Mouse (Mus musculus) embryonic facial prominence, embryonic 15.5 days (tissue): ENCODE results near the gene Synm. TPM values are rescaled to one million over a fixed set of nuclear protein-coding genes. Genes with fewer than 3 reads are reported as not detected.

Source experiments
- ATAC-seq: fragments of 200-750 bp; cut with Nextera tagmentation; 2 replicates; pipeline ENCODE4 v1.8.0; 2017; ENCODE audit warnings: low read depth, moderate TSS enrichment; ENCODE audit not compliant: insufficient number of reproducible peaks, low FRiP score, low TSS enrichment
- H3K27ac ChIP-seq: fragments of 300-500 bp; sonication (generic); replicated peaks from 2 replicates; pipeline ENCODE4 v1.5.1; 2015; ENCODE audit warnings: mild to moderate bottlenecking, inconsistent platforms
- H3K27me3 ChIP-seq: fragments of 300-500 bp; sonication (generic); 2 replicates; pipeline ENCODE4 v1.6.1; 2015; ENCODE audit warnings: inconsistent platforms
- H3K36me3 ChIP-seq: fragments of 300-500 bp; sonication (generic); 2 replicates; pipeline ENCODE4 v1.6.1; 2015; ENCODE audit warnings: mild to moderate bottlenecking, inconsistent platforms
- H3K4me1 ChIP-seq: fragments of 300-500 bp; sonication (generic); 2 replicates; pipeline ENCODE4 v1.6.1; 2015; ENCODE audit warnings: inconsistent platforms
- H3K4me2 ChIP-seq: fragments of 300-500 bp; sonication (generic); replicated peaks from 2 replicates; pipeline ENCODE4 v1.6.1; 2015; ENCODE audit warnings: mild to moderate bottlenecking, inconsistent platforms
- H3K4me3 ChIP-seq: fragments of 300-500 bp; sonication (generic); replicated peaks from 2 replicates; pipeline ENCODE4 v1.5.1; 2015; ENCODE audit warnings: mild to moderate bottlenecking, inconsistent platforms
- H3K9ac ChIP-seq: fragments of 300-500 bp; sonication (generic); 2 replicates; pipeline ENCODE4 v1.6.1; 2015; ENCODE audit warnings: inconsistent platforms
- H3K9me3 ChIP-seq: fragments of 300-500 bp; sonication (generic); replicated peaks from 2 replicates; pipeline ENCODE4 v1.6.1; 2016; ENCODE audit warnings: inconsistent platforms
- WGBS: fragments of 180-500 bp; shearing (Covaris S2); methylation state at CpG from one replicate; pipeline ENCODE4 v1.1.7; 2015; 5-methylcytosine and 5-hydroxymethylcytosine counted together
- polyA plus RNA-seq: library from polyadenylated mRNA; unstranded; fragments of >200 nt; fragmentation: Nextera tagmentation; extraction: Ambion mirVana; gene quantifications from 2 replicates; pipeline ENCODE4 v1.2.1, GENCODE M21; 2015

Synm gene
- polyA plus RNA-seq, 1 experiment from 2014 or later = 1.1 TPM

GRCm38 (mm10) chr7:67699301-67699700, 60.2 kb downstream of the Synm start:
- Histone ChIP-seq H3K4me2 (no peak overlapping the region), H3K27me3 (no peaks in the 10 kb centered on the region), H3K4me3 (no peak overlapping the region), H3K36me3 (peaks cover 8% of the 10 kb centered on the region; the same call in 1 of the 2 replicates), H3K27ac (no peak overlapping the region), H3K9me3 (no peaks in the 10 kb centered on the region), H3K4me1 (no peaks in the 10 kb centered on the region), H3K9ac (no peak overlapping the region)
- ATAC-seq = no peak
- WGBS = 91% methylated on average over 4 of the region's 4 CpGs

GRCm38 (mm10) chr7:67697892-67698630, 61.5 kb downstream of the Synm start:
- no peak for ATAC-seq
- H3K9ac ChIP-seq = no peak overlapping the region
- H3K4me2 ChIP-seq = no peak overlapping the region
- 93% methylated on average over 28 of the region's 28 CpGs for WGBS
- H3K36me3 ChIP-seq = 0 out of 2 replicates have a peak, but pooled peaks cover 15% of the 10 kb centered on the region
- H3K9me3 ChIP-seq = no peaks in the 10 kb centered on the region
- no peaks in the 10 kb centered on the region for H3K4me1 ChIP-seq
- no peaks in the 10 kb centered on the region for H3K27me3 ChIP-seq
- H3K27ac ChIP-seq = no peak overlapping the region
- no peak overlapping the region for H3K4me3 ChIP-seq

GRCm38 (mm10) chr7:67695906-67696305, 63.6 kb downstream of the Synm start:
- H3K36me3 ChIP-seq = 0 out of 2 replicates have a peak, but pooled peaks cover 16% of the 10 kb centered on the region
- H3K9ac ChIP-seq = no peak overlapping the region
- H3K27ac ChIP-seq = no peak overlapping the region
- H3K4me3 ChIP-seq = no peak overlapping the region
- 72% methylated on average over 7 of the region's 7 CpGs for WGBS
- no peak overlapping the region for H3K4me2 ChIP-seq
- ATAC-seq = no peak
- no peaks in the 10 kb centered on the region for H3K4me1 ChIP-seq
- no peaks in the 10 kb centered on the region for H3K27me3 ChIP-seq
- no peaks in the 10 kb centered on the region for H3K9me3 ChIP-seq

- Histone ChIP-seq H3K27me3 (no peaks in the 10 kb centered on the region), H3K36me3 (0 out of 2 replicates have a peak, but pooled peaks cover 13% of the 10 kb centered on the region), H3K4me3 (no peak overlapping the region), H3K9ac (no peak overlapping the region), H3K4me1 (no peaks in the 10 kb centered on the region), H3K27ac (no peak overlapping the region), H3K9me3 (no peaks in the 10 kb centered on the region), H3K4me2 (no peak overlapping the region)
- 93% methylated on average over 23 of the region's 23 CpGs for WGBS
- no peak for ATAC-seq
Measured at GRCm38 (mm10) chr7:67692791-67693538, 66.6 kb downstream of the Synm start.

DNA sequence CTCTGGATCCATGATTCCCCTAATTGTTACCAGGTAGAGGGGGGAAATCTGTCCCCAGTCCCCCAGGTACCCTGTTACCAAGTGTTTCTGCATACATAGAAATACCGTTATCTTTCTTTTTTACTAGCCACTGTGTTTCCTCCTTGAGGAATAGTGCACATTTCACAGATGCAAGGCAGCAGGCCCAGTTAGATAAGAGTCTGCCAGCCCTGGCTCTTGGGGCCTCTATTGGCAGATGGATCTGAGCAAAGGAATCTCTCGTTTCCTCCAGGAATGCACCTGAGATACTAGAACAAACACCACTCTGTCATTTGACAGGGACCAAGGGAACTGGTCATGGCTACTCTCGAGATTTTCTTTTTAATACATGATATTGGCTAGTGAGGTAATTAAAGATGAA, 67.4 kb downstream of the Synm start:
- Histone ChIP-seq H3K4me3 (no peak overlapping the region), H3K36me3 (0 out of 2 replicates have a peak, but pooled peaks cover 13% of the 10 kb centered on the region), H3K4me2 (no peak overlapping the region), H3K9me3 (no peaks in the 10 kb centered on the region), H3K27ac (no peak overlapping the region), H3K27me3 (no peaks in the 10 kb centered on the region), H3K4me1 (no peaks in the 10 kb centered on the region), H3K9ac (no peak overlapping the region)
- 69% methylated on average over 3 of the region's 3 CpGs for WGBS
- no peak for ATAC-seq

GRCm38 (mm10) chr7:67691036-67691435, 68.5 kb downstream of the Synm start:
- Histone ChIP-seq H3K4me2 (no peak overlapping the region), H3K27me3 (no peaks in the 10 kb centered on the region), H3K36me3 (0 out of 2 replicates have a peak, but pooled peaks cover 13% of the 10 kb centered on the region), H3K4me3 (no peak overlapping the region), H3K9ac (no peak overlapping the region), H3K4me1 (no peaks in the 10 kb centered on the region), H3K9me3 (no peaks in the 10 kb centered on the region), H3K27ac (no peak overlapping the region)
- WGBS = 77% methylated on average over 6 of the region's 6 CpGs
- no peak for ATAC-seq

- ATAC-seq = no peak
- Histone ChIP-seq H3K4me3 (no peak overlapping the region), H3K27ac (no peak overlapping the region), H3K9ac (no peak overlapping the region), H3K4me2 (no peak overlapping the region), H3K27me3 (no peaks in the 10 kb centered on the region), H3K9me3 (no peaks in the 10 kb centered on the region), H3K36me3 (peaks cover 23% of the 10 kb centered on the region), H3K4me1 (no peaks in the 10 kb centered on the region)
- 80% methylated on average over 7 of the region's 7 CpGs for WGBS
Measured at GRCm38 (mm10) chr7:67689793-67690192, 69.7 kb downstream of the Synm start.

GRCm38 (mm10) chr7:67688281-67688680, 71.3 kb downstream of the Synm start:
- Histone ChIP-seq H3K27me3 (no peaks in the 10 kb centered on the region), H3K27ac (no peak overlapping the region), H3K4me2 (no peak overlapping the region), H3K36me3 (peaks cover 29% of the 10 kb centered on the region), H3K9ac (no peak overlapping the region), H3K4me1 (no peaks in the 10 kb centered on the region), H3K4me3 (no peak overlapping the region), H3K9me3 (no peaks in the 10 kb centered on the region)
- ATAC-seq = no peak
- WGBS = 74% methylated on average over 3 of the region's 3 CpGs

DNA sequence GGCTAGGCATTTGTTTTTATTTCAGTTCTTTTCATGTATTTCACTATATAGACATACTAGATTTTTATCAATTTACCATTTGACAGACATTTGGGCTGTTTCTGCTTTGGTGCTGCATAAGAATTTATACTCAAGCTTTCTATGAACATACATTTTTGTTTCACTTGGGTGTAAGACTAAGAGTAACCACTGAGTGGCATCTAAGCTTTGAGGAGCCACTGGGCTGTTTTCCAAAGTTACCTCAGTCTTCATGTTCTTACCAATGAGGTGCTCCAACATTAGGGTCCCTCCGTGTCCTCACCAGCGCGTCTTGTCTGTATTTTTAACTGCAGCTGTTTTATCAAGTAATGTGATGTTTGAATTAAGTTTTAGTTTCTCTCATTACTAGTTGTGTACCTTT, 73.0 kb downstream of the Synm start:
- H3K9me3 ChIP-seq = no peaks in the 10 kb centered on the region
- no peaks in the 10 kb centered on the region for H3K4me1 ChIP-seq
- ATAC-seq = no peak
- H3K9ac ChIP-seq = no peak overlapping the region
- no peak overlapping the region for H3K27ac ChIP-seq
- H3K4me3 ChIP-seq = no peak overlapping the region
- H3K27me3 ChIP-seq = no peaks in the 10 kb centered on the region
- peaks cover 33% of the 10 kb centered on the region for H3K36me3 ChIP-seq
- 94% methylated on average over 3 of the region's 3 CpGs for WGBS
- H3K4me2 ChIP-seq = no peak overlapping the region

GRCm38 (mm10) chr7:67683006-67683405, 76.5 kb downstream of the Synm start:
- Histone ChIP-seq H3K4me2 (no peak overlapping the region), H3K27ac (no peak overlapping the region), H3K4me1 (no peaks in the 10 kb centered on the region), H3K9me3 (no peaks in the 10 kb centered on the region), H3K27me3 (no peaks in the 10 kb centered on the region), H3K4me3 (no peak overlapping the region), H3K36me3 (peaks cover 49% of the 10 kb centered on the region), H3K9ac (no peak overlapping the region)
- no peak for ATAC-seq
- WGBS = 87% methylated on average over 16 of the region's 16 CpGs

- no peak for ATAC-seq
- no peak overlapping the region for H3K4me3 ChIP-seq
- no peaks in the 10 kb centered on the region for H3K4me1 ChIP-seq
- H3K4me2 ChIP-seq = no peak overlapping the region
- H3K27me3 ChIP-seq = no peaks in the 10 kb centered on the region
- H3K9me3 ChIP-seq = no peaks in the 10 kb centered on the region
- no peak overlapping the region for H3K9ac ChIP-seq
- H3K27ac ChIP-seq = no peak overlapping the region
- H3K36me3 ChIP-seq = peaks cover 53% of the 10 kb centered on the region
- 76% methylated on average over 9 of the region's 9 CpGs for WGBS
Measured at GRCm38 (mm10) chr7:67681078-67681477, 78.5 kb downstream of the Synm start.
